Mouse (Mus musculus): ENCODE measurements around the gene Plcb3.

- no peak for TF ChIP-seq CTCF (IDR thresholded peaks at IDR 0.05; ENCODE audit: low read depth, low read length)
- no peak for TF ChIP-seq GATA1 (IDR thresholded peaks at IDR 0.05; ENCODE audit: borderline replicate concordance, low read length)
- TF ChIP-seq TAL1 (conservative IDR thresholded peaks at IDR 0.05; ENCODE audit: low read depth, low read length): no peak
- TF ChIP-seq POLR2AphosphoS5 (IDR thresholded peaks at IDR 0.05; ENCODE audit: insufficient replicate concordance, low read depth, low read length): no peak
- TF ChIP-seq GATA2 (IDR thresholded peaks at IDR 0.05; ENCODE audit: borderline replicate concordance, low read depth, low read length): no peak
Measured at GRCm38 (mm10) chr19:6975537-6976521, at the start of gene Plcb3.
